Mouse (Mus musculus): ENCODE measurements around the gene Gpsm1. TPM values are rescaled to one million over a fixed set of nuclear protein-coding genes. Genes with fewer than 3 reads are reported as not detected.

Gene Gpsm1
- total RNA-seq (2014; rRNA removed) (242 and 257 TPM in 2 replicates), polyA plus RNA-seq (2015; fragmentation: Nextera tagmentation; extraction: Ambion mirVana) (140 and 149 TPM in 2 replicates)

DNA sequence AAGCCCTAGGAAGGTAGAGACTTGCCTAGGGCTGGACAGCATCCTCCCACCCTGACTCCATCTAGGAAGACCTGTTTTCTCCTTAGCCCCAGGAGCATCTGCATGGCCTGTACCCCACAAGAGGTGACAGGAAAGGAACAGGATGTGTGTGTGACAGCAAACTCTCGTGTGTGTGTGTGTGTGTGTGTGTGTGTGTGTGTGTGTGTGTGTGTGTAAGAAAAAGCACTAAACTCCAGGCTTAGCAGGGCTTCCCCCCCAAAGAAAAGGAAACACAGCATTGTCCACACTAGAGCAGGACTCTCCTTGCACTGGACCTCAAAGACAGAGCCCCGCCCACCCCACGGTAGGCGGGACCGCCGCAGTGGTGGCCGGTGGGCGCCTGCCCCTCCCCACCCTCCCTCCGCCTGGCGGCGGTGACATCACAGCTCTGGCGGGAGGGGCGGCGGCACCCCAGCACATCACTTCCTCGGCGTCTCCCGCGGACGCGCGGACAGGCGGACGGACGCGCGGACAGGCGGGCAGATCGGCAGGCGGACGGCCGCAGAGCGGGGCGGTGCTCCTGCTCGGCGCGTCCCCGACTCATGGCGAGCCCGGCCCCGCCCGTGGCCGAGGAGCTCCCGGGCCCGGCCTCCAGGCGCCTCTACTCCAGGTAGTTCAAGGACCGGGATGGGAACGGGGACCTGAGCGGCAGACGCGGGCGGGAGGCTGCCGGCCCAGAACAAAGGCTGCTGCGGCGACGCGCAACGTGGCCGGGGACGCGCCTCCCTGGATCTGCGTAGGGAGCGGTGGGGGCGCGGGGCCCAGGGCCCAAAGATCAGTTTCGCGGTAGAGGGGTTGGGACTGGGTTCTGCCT is at the start of gene Gpsm1:
Gpsm1 (plus strand) TSS at position 444 of the 853 bp plus-strand sequence.
- peak within 1 kb of the TSS; percentile 96 for H3K27ac ChIP-seq (ENCODE audit: low read depth, low read length)
- H3K9me3 ChIP-seq (ENCODE audit: low read length), result no peaks in the 10 kb centered on the region
- H3K4me1 ChIP-seq (ENCODE audit: insufficient read depth), result peaks cover 28% of the 10 kb centered on the region
- H3K4me3 ChIP-seq (ENCODE audit: low read depth, low read length), result peak within 1 kb of the TSS; percentile 89
- under 1% methylated on average over 65 of the region's 66 CpGs for WGBS
- peak; percentile 13; the same call in 1 of the 2 replicates for TF ChIP-seq CTCF (IDR thresholded peaks at IDR 0.05; ENCODE audit: low read depth)
- H3K9ac ChIP-seq, result peak within 1 kb of the TSS; percentile 98
- DNase-seq (peak; percentile 89), ATAC-seq (peak; percentile 83)
- peak within 1 kb of the TSS; percentile 83 for H3K4me2 ChIP-seq (ENCODE audit: low read depth)
- H3K27me3 ChIP-seq (ENCODE audit: insufficient read depth, low read length), result no peaks in the 10 kb centered on the region
- H3K36me3 ChIP-seq (ENCODE audit: insufficient read depth), result no peaks in the 10 kb centered on the region

DNA sequence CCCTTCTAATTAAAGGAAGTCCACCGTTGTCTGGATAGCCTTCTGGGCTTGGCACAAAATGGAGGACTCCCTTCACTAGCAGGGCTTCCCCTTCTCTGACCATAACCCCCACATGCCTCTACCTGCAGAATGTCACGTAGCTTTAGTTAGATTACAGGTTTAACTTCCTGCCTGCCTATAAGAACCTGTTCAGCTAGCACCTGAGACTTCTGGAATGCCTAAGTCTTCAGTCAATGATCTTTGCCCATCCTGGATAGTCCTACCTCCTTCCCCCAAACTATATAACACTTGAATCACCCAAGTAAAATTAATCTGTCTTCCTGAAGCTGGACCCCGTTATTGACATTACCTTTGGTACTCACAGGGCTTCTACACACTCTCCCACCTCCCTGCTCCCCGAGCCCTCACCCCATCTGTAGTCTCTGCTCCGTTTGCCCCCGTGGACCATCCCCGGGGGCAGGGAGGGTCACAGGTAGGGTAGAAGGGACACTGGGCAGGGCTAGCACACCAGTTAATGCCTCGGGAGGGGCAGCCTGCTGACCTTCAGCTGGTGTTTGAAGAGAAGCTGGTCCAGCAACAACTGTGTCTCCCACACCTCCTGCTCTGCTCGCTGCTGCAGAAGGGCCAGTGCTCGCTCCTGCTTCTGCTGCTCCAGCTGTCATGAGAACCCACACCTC is 49.1 kb upstream of the Gpsm1 start:
- Histone ChIP-seq H3K36me3 (ENCODE audit: insufficient read depth) (no peaks in the 10 kb centered on the region), H3K4me2 (ENCODE audit: low read depth) (no peak overlapping the region), H3K4me3 (ENCODE audit: low read depth, low read length) (no peak overlapping the region), H3K27ac (ENCODE audit: low read depth, low read length) (no peak overlapping the region), H3K9ac (no peak overlapping the region), H3K9me3 (ENCODE audit: low read length) (no peaks in the 10 kb centered on the region), H3K4me1 (ENCODE audit: insufficient read depth) (no peaks in the 10 kb centered on the region), H3K27me3 (ENCODE audit: insufficient read depth, low read length) (no peaks in the 10 kb centered on the region)
- TF ChIP-seq CTCF (IDR thresholded peaks at IDR 0.05; ENCODE audit: low read depth), result no peak
- ATAC-seq, result no peak
- DNase-seq, result no peak
- WGBS, result 75% methylated on average over 10 of the region's 10 CpGs

DNA sequence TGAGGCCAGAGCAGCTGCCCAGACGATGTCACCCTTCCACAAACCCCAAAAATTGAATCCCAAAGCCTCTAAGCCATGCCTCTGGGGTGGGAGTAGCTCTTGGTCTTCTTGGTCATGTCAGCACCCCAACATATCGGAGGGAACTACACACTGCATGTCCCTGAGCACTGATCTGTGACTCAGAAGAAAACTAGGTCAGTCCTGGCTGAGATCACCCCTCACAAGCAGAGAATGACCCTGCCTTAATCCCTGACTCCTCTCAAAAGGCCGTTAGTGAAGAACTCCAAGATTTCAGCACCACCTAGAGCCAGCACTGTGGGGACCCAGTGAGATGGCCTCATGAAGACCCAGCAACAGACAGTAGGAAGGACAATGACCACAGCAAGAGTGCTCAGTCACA is 47.1 kb upstream of the Gpsm1 start:
- H3K4me3 ChIP-seq (ENCODE audit: low read depth, low read length), result no peak overlapping the region
- no peaks in the 10 kb centered on the region for H3K36me3 ChIP-seq (ENCODE audit: insufficient read depth)
- H3K27me3 ChIP-seq (ENCODE audit: insufficient read depth, low read length), result no peaks in the 10 kb centered on the region
- H3K9ac ChIP-seq, result no peak overlapping the region
- ATAC-seq (no peak), DNase-seq (no peak)
- H3K9me3 ChIP-seq (ENCODE audit: low read length), result no peaks in the 10 kb centered on the region
- 55% methylated on average over 3 of the region's 3 CpGs for WGBS
- H3K27ac ChIP-seq (ENCODE audit: low read depth, low read length), result no peak overlapping the region
- TF ChIP-seq CTCF (IDR thresholded peaks at IDR 0.05; ENCODE audit: low read depth), result no peak
- no peaks in the 10 kb centered on the region for H3K4me1 ChIP-seq (ENCODE audit: insufficient read depth)
- H3K4me2 ChIP-seq (ENCODE audit: low read depth), result no peak overlapping the region

DNA sequence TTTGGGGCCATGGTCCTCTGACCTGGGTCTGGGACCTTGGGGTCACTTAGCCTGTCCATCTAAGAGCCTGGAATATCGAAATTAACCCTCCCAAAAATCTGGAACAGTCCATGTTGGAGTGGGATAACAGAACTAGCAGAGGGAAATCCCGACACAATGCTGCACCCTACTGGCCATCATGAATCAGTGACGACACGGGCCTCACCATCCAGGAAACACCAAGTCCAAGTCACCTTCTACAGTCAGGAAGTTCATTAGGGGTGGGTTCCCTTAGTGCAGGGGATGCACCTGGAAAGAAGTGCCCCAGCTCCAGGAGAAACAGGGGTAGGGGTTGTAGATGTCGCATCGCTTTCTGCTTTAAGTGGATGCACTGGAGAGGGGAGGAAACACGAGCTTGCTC is 41.7 kb upstream of the Gpsm1 start:
- Histone ChIP-seq H3K36me3 (ENCODE audit: insufficient read depth) (no peaks in the 10 kb centered on the region), H3K27ac (ENCODE audit: low read depth, low read length) (no peak overlapping the region), H3K4me2 (ENCODE audit: low read depth) (no peak overlapping the region), H3K9me3 (ENCODE audit: low read length) (no peaks in the 10 kb centered on the region), H3K27me3 (ENCODE audit: insufficient read depth, low read length) (no peaks in the 10 kb centered on the region), H3K9ac (no peak overlapping the region; the same call in 1 of the 2 replicates), H3K4me3 (ENCODE audit: low read depth, low read length) (no peak overlapping the region), H3K4me1 (ENCODE audit: insufficient read depth) (no peaks in the 10 kb centered on the region)
- WGBS, result 17% methylated on average over 7 of the region's 7 CpGs
- DNase-seq (peak; percentile 82), ATAC-seq (peak; percentile 82)
- TF ChIP-seq CTCF (IDR thresholded peaks at IDR 0.05; ENCODE audit: low read depth), result peak; percentile 90

DNA sequence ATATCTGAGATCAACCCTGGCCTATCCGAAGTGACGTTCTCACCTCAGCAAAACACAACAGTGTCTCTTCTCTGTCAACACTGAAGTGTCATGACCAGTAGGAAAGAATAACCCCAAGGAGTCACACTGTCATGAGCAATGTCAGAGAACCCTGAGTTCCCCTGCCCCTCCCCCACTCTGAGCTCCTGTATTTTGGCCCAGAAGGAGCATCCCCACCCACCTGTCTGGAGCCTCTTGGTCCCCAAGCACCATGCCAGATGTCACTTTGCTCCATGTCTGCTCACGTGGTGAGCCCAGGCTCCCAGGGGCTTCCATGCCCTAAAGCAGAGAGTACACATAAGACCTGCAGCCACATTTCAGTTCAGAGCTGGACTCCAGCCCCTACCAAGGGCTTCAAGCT is 35.6 kb upstream of the Gpsm1 start:
- Histone ChIP-seq H3K27ac (ENCODE audit: low read depth, low read length) (no peak overlapping the region), H3K9ac (no peak overlapping the region), H3K27me3 (ENCODE audit: insufficient read depth, low read length) (no peaks in the 10 kb centered on the region), H3K4me2 (ENCODE audit: low read depth) (no peak overlapping the region), H3K4me1 (ENCODE audit: insufficient read depth) (no peaks in the 10 kb centered on the region), H3K36me3 (ENCODE audit: insufficient read depth) (no peaks in the 10 kb centered on the region), H3K9me3 (ENCODE audit: low read length) (no peaks in the 10 kb centered on the region), H3K4me3 (ENCODE audit: low read depth, low read length) (no peak overlapping the region)
- no peak for TF ChIP-seq CTCF (IDR thresholded peaks at IDR 0.05; ENCODE audit: low read depth)
- ATAC-seq (no peak), DNase-seq (no peak)
- WGBS, result 87% methylated on average over 3 of the region's 3 CpGs

DNA sequence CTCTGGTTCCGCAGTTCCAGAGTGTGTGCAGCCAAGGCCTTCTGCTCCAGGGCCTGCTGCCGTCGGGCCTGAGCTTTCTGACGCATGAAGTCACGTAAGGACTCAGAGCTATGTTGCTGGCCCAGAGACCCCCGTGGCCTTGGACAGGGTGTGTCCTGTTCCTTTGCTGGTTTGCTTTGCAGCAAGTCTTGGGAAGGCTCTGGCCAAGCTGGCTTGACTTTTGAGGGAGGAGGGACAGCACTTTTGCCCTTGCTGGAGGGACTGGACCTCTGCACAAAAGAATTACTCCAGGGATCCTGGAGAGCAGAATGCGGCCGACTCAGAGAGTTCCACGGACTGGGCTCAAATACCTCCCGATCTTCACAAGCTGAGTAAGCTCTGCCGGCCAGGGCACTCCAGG is 34.7 kb upstream of the Gpsm1 start:
- DNase-seq (no peak), ATAC-seq (no peak)
- Histone ChIP-seq H3K4me2 (ENCODE audit: low read depth) (no peak overlapping the region), H3K36me3 (ENCODE audit: insufficient read depth) (no peaks in the 10 kb centered on the region), H3K4me1 (ENCODE audit: insufficient read depth) (no peaks in the 10 kb centered on the region), H3K4me3 (ENCODE audit: low read depth, low read length) (no peak overlapping the region), H3K27ac (ENCODE audit: low read depth, low read length) (no peak overlapping the region), H3K9me3 (ENCODE audit: low read length) (no peaks in the 10 kb centered on the region), H3K27me3 (ENCODE audit: insufficient read depth, low read length) (no peaks in the 10 kb centered on the region), H3K9ac (no peak overlapping the region)
- 70% methylated on average over 11 of the region's 11 CpGs for WGBS
- TF ChIP-seq CTCF (IDR thresholded peaks at IDR 0.05; ENCODE audit: low read depth), result no peak

DNA sequence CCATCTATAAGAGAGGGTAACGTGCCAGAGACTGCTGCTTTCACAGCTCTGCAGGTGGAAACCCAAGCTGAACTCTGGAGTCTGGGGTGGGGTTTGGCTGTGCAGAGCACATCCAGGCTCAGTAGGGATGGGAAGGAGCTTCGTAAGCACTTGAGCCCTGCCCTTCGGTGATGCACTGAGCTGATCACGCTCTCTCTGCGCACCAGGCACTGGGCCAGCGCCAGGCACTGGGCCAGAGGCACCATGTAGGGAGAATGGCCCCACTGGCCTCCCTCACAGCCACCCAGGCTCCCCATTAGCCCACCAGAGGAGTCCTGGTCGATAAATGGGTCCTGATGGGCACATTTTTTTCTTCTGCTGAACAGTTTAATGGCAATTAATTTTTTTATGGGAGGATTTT is 29.5 kb upstream of the Gpsm1 start:
- no peak overlapping the region for H3K27ac ChIP-seq (ENCODE audit: low read depth, low read length)
- H3K4me2 ChIP-seq (ENCODE audit: low read depth), result no peak overlapping the region
- H3K27me3 ChIP-seq (ENCODE audit: insufficient read depth, low read length), result no peaks in the 10 kb centered on the region
- H3K9ac ChIP-seq, result no peak overlapping the region
- no peak for DNase-seq
- H3K9me3 ChIP-seq (ENCODE audit: low read length), result no peaks in the 10 kb centered on the region
- TF ChIP-seq CTCF (IDR thresholded peaks at IDR 0.05; ENCODE audit: low read depth), result no peak
- no peak overlapping the region for H3K4me3 ChIP-seq (ENCODE audit: low read depth, low read length)
- H3K36me3 ChIP-seq (ENCODE audit: insufficient read depth), result no peaks in the 10 kb centered on the region
- ATAC-seq, result no peak
- WGBS, result 36% methylated on average over 7 of the region's 7 CpGs
- H3K4me1 ChIP-seq (ENCODE audit: insufficient read depth), result no peaks in the 10 kb centered on the region

Measured in forebrain, postnatal 0 days (tissue).